Mouse (Mus musculus) layer of hippocampus, adult 9-11 months (tissue): ENCODE measurements around the gene Mcf2l.

ENCODE experiments used
- DNase-seq: peaks from one replicate; pipeline ENCODE4 v3.0.0; 2022

Gene Mcf2l

GRCm38 (mm10) chr8:12998331-12998730 is 124.7 kb downstream of the Mcf2l start:
- DNase-seq: no peak

GRCm38 (mm10) chr8:12999793-13000192 is 126.2 kb downstream of the Mcf2l start:
- DNase-seq: no peak

GRCm38 (mm10) chr8:13007458-13007857 is 133.9 kb downstream of the Mcf2l start:
- DNase-seq: no peak

GRCm38 (mm10) chr8:13010313-13010712 is 136.7 kb downstream of the Mcf2l start:
- DNase-seq: no peak

- no peak for DNase-seq
Measured at GRCm38 (mm10) chr8:13019560-13019959, 146.0 kb downstream of the Mcf2l start.

GRCm38 (mm10) chr8:13021830-13022229 is 148.2 kb downstream of the Mcf2l start:
- peak; percentile 59 for DNase-seq

GRCm38 (mm10) chr8:13025487-13026224 is 152.1 kb downstream of the Mcf2l start, which contains the start of gene F7:
TSS of gene F7 (plus strand) at chr8:13026034.
- DNase-seq: no peak

- no peak for DNase-seq
Measured at GRCm38 (mm10) chr8:13027615-13028014, 154.0 kb downstream of the Mcf2l start.

- DNase-seq: peak; percentile 74
Measured at GRCm38 (mm10) chr8:13028482-13028881, 154.9 kb downstream of the Mcf2l start.

- peak; percentile 74 for DNase-seq
Measured at GRCm38 (mm10) chr8:13036346-13036812, 162.8 kb downstream of the Mcf2l start.

GRCm38 (mm10) chr8:13037015-13037414 is 163.4 kb downstream of the Mcf2l start, which contains the start of gene F10:
TSS of gene F10 (plus strand) at chr8:13037308.
- no peak for DNase-seq

GRCm38 (mm10) chr8:13037569-13037968 is 164.0 kb downstream of the Mcf2l start:
- no peak for DNase-seq

- no peak for DNase-seq
Measured at GRCm38 (mm10) chr8:13039054-13039453, 165.4 kb downstream of the Mcf2l start.

- no peak for DNase-seq
Measured at GRCm38 (mm10) chr8:13041459-13041858, 167.9 kb downstream of the Mcf2l start.

- no peak for DNase-seq
Measured at GRCm38 (mm10) chr8:13047652-13048051, 174.0 kb downstream of the Mcf2l start.

GRCm38 (mm10) chr8:13050550-13050949 is 176.9 kb downstream of the Mcf2l start:
- no peak for DNase-seq

GRCm38 (mm10) chr8:13057351-13057750 is 183.7 kb downstream of the Mcf2l start:
- DNase-seq: no peak

GRCm38 (mm10) chr8:13060441-13061150 is 187.0 kb downstream of the Mcf2l start, which contains the start of gene Proz:
TSS of gene Proz (plus strand) at chr8:13060914.
- no peak for DNase-seq

GRCm38 (mm10) chr8:13063112-13063511 is 189.5 kb downstream of the Mcf2l start:
- no peak for DNase-seq
